Mouse (Mus musculus) MEL (cell line): ENCODE data around the gene Atp6v0e.

Experiments used
- CTCF ChIP-seq, 3 experiments: IDR thresholded peaks in 2 of 3; conservative IDR thresholded peaks in 1 of 3; 2 replicates each; pipeline ENCODE4 v1.5.1; 2011 to 2012; ENCODE audit warnings: low read length in 3 of 3, low read depth in 2 of 3, mild to moderate bottlenecking in 2 of 3, improper control_type of control experiment in 1 of 3, inconsistent platforms in 1 of 3, mixed read lengths in 1 of 3, moderate library complexity in 1 of 3; ENCODE audit not compliant: control insufficient read depth in 1 of 3, insufficient read depth in 1 of 3, poor library complexity in 1 of 3, severe bottlenecking in 1 of 3
- E2F4 ChIP-seq: IDR thresholded peaks from 2 replicates; pipeline ENCODE4 v1.6.1; 2011; ENCODE audit warnings: low read depth, low read length, improper control_type of control experiment, borderline replicate concordance
- EP300 ChIP-seq, 2 experiments: IDR thresholded peaks; 2 replicates each; pipeline ENCODE4 v1.6.1; 2011; ENCODE audit warnings: improper control_type of control experiment in 2 of 2, low read length in 2 of 2, low read depth in 1 of 2, mild to moderate bottlenecking in 1 of 2
- ETS1 ChIP-seq: IDR thresholded peaks from 2 replicates; pipeline ENCODE4 v1.6.1; 2012; ENCODE audit warnings: low read depth, mild to moderate bottlenecking, inconsistent platforms, low read length, improper control_type of control experiment, moderate library complexity
- GATA1 ChIP-seq: IDR thresholded peaks from 2 replicates; pipeline ENCODE4 v1.6.1; 2011; ENCODE audit warnings: low read depth, low read length, improper control_type of control experiment
- HCFC1 ChIP-seq: IDR thresholded peaks from 2 replicates; pipeline ENCODE4 v1.6.1; 2012; ENCODE audit warnings: low read depth, mild to moderate bottlenecking, inconsistent platforms, low read length, improper control_type of control experiment, moderate library complexity
- MAX ChIP-seq: IDR thresholded peaks from 2 replicates; pipeline ENCODE4 v1.6.1; 2011; ENCODE audit warnings: low read length, improper control_type of control experiment
- NRF1 ChIP-seq: IDR thresholded peaks from 2 replicates; pipeline ENCODE4 v1.6.1; 2014; ENCODE audit warnings: low read depth, mild to moderate bottlenecking, inconsistent platforms, low read length, improper control_type of control experiment, moderate library complexity; ENCODE audit not compliant: poor library complexity, insufficient read depth, severe bottlenecking
- POLR2A ChIP-seq, 2 experiments: IDR thresholded peaks; 2 replicates each; pipeline ENCODE4 v1.6.1; 2011 to 2012; ENCODE audit warnings: low read length in 2 of 2, mild to moderate bottlenecking in 2 of 2, control low read depth in 1 of 2, improper control_type of control experiment in 1 of 2, low read depth in 1 of 2, moderate library complexity in 1 of 2; ENCODE audit not compliant: control insufficient read depth in 1 of 2, insufficient read depth in 1 of 2, poor library complexity in 1 of 2
- SIN3A ChIP-seq: IDR thresholded peaks from 2 replicates; pipeline ENCODE4 v1.6.1; 2012; ENCODE audit warnings: low read length, improper control_type of control experiment, inconsistent platforms
- TCF12 ChIP-seq: IDR thresholded peaks from 2 replicates; pipeline ENCODE4 v1.6.1; 2014; ENCODE audit warnings: low read depth, mild to moderate bottlenecking, inconsistent platforms, low read length, improper control_type of control experiment, moderate library complexity
- UBTF ChIP-seq: IDR thresholded peaks from 2 replicates; pipeline ENCODE4 v1.6.1; 2012; ENCODE audit warnings: low read depth, mild to moderate bottlenecking, inconsistent platforms, low read length, improper control_type of control experiment, moderate library complexity, borderline replicate concordance; ENCODE audit not compliant: insufficient read depth
- USF1 ChIP-seq: IDR thresholded peaks from 2 replicates; pipeline ENCODE4 v1.6.1; 2014; ENCODE audit warnings: low read depth, mild to moderate bottlenecking, inconsistent platforms, low read length, improper control_type of control experiment, moderate library complexity
- ZMIZ1 ChIP-seq: IDR thresholded peaks from 2 replicates; pipeline ENCODE4 v1.6.1; 2012; ENCODE audit warnings: low read depth, mild to moderate bottlenecking, inconsistent platforms, low read length, improper control_type of control experiment, moderate library complexity

DNA sequence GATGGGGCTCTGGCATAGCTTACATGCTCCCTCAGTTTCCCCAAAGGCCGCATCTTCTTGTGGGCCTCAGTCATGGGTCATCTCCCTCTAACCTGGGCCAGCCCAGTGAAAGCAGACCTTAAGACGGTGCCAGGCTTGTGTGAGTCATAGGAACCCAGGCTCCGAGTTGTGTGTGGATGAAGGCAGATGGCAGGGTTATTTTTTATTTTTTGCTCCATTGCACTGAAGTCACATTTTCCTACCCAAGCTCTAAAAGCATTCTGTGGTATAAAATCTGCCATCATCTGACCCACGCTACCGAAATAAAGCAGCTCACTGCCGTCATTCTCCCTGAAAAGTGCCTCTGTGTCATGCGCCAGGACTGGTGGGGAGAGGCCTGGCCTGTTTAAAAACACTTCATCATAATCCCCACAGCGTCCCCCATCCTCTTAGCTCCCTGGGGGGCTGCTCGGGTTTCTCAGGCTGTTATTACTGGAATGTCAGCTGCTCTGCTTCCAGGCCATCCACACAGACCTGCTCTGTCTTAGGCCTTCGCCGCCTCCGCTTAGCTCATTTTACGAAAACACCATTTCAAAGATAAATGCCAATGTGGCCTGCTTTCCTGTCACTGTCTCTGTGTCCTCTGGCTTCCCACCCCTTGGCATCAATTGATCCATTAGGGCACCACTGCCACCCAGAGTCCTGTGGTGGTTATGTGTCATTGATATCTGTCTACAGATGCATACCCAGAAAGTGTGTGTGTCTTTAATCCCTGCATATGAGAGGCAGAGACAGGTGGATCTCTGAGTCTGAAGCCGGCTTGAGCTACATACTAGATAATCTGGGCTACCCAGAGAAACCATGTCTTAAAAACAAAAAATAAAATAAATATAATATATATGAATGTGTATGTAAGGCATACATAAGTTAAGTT, 12.3 kb upstream of the Atp6v0e start:
- TF ChIP-seq UBTF (no peak), TCF12 (no peak), POLR2A (IDR thresholded peaks at IDR 0.05; ENCODE audit: control insufficient read depth in 1 of 2, insufficient read depth in 1 of 2, low read depth in 1 of 2, low read length in 2 of 2, poor library complexity in 1 of 2) (no peak), E2F4 (no peak), ZMIZ1 (no peak), CTCF (IDR thresholded peaks at IDR 0.05 in 2 of 3, conservative IDR thresholded peaks at IDR 0.05 in 1 of 3; ENCODE audit: control insufficient read depth in 1 of 3, insufficient read depth in 1 of 3, low read depth in 2 of 3, low read length in 3 of 3, poor library complexity in 1 of 3, severe bottlenecking in 1 of 3) (no peak; a peak in 1 of 6 replicates), EP300 (IDR thresholded peaks at IDR 0.05; ENCODE audit: low read depth in 1 of 2, low read length in 2 of 2) (no peak), HCFC1 (no peak), MAX (no peak), SIN3A (no peak), ETS1 (no peak), NRF1 (no peak), GATA1 (no peak), USF1 (no peak)
